Mouse (Mus musculus) erythroblast, embryonic 14.5 days (primary cell): ENCODE data around the gene Gm4778.

Experiments used
- GATA1 ChIP-seq: IDR thresholded peaks from 2 replicates; pipeline ENCODE4 v1.6.1; 2012; ENCODE audit warnings: low read length, inconsistent platforms, mixed read lengths
- TAL1 ChIP-seq: IDR thresholded peaks from 3 replicates; pipeline ENCODE4 v1.6.1; 2012; ENCODE audit warnings: low read length, inconsistent platforms, mixed read lengths

- TF ChIP-seq GATA1: no peak
- no peak for TF ChIP-seq TAL1
Observed at GRCm38 (mm10) chr3:94305457-94305856, 41.6 kb downstream of the Gm4778 start.
